Mouse (Mus musculus) limb, embryonic 11.5 days (tissue): ENCODE measurements around the gene Pank3. TPM values are rescaled to one million over a fixed set of nuclear protein-coding genes. Genes with fewer than 3 reads are reported as not detected.
"Not testable (repeated sequence)": the region's sequence is repeated elsewhere in the genome, so short reads cannot be mapped to it uniquely, and the experiment has no call there.

Experiments used
- ATAC-seq: fragments of 200-750 bp; cut with Nextera tagmentation; 2 replicates; pipeline ENCODE4 v1.8.0; 2017; ENCODE audit warnings: low read depth; ENCODE audit not compliant: insufficient number of reproducible peaks, low FRiP score, low TSS enrichment
- DNase-seq: peaks from one replicate; pipeline ENCODE4 v3.0.0-alpha.2; 2015; ENCODE audit warnings: low spot score
- H3K27ac ChIP-seq: fragments of 300-500 bp; sonication (generic); replicated peaks from 2 replicates; pipeline ENCODE4 v1.5.1; 2014; ENCODE audit warnings: low read depth, mild to moderate bottlenecking, low read length
- H3K27me3 ChIP-seq: fragments of 300-500 bp; sonication (generic); 2 replicates; pipeline ENCODE4 v1.6.1; 2014; ENCODE audit warnings: mild to moderate bottlenecking, low read length, mixed read lengths; ENCODE audit not compliant: control insufficient read depth, insufficient read depth
- H3K36me3 ChIP-seq: fragments of 300-500 bp; sonication (generic); 2 replicates; pipeline ENCODE4 v1.6.1; 2014; ENCODE audit warnings: mild to moderate bottlenecking, low read length, moderate library complexity, mixed read lengths; ENCODE audit not compliant: control insufficient read depth, insufficient read depth
- H3K4me1 ChIP-seq: fragments of 300-500 bp; sonication (generic); 2 replicates; pipeline ENCODE4 v1.6.1; 2014; ENCODE audit warnings: low read length, mixed read lengths; ENCODE audit not compliant: control insufficient read depth, insufficient read depth
- H3K4me2 ChIP-seq: fragments of 300-500 bp; sonication (generic); 2 replicates; pipeline ENCODE4 v1.6.1; 2014; ENCODE audit warnings: low read depth, mild to moderate bottlenecking, moderate library complexity; ENCODE audit not compliant: severe bottlenecking
- H3K4me3 ChIP-seq: fragments of 300-500 bp; sonication (generic); 2 replicates; pipeline ENCODE4 v1.5.1; 2014; ENCODE audit warnings: low read depth, low read length
- H3K9ac ChIP-seq: fragments of 300-500 bp; sonication (generic); 2 replicates; pipeline ENCODE4 v1.6.1; 2014; ENCODE audit warnings: mild to moderate bottlenecking, low read length
- H3K9me3 ChIP-seq: fragments of 300-500 bp; sonication (generic); 2 replicates; pipeline ENCODE4 v1.6.1; 2016; ENCODE audit warnings: low read length; ENCODE audit not compliant: control insufficient read depth
- WGBS: fragments of 180-500 bp; shearing (Covaris S2); extraction: QIAGEN DNeasy Blood & Tissue Kit; methylation state at CpG from one replicate; pipeline ENCODE4 v1.1.7; 2014; 5-methylcytosine and 5-hydroxymethylcytosine counted together
- microRNA counts: library from miRNA; unstranded; fragments of <30 nt; microRNA quantifications from one replicate; lab custom pipeline; 2016
- microRNA-seq: library from miRNA; unstranded; fragments of <30 nt; microRNA quantifications from one replicate; pipeline ENCODE4, GENCODE M21; 2016
- polyA plus RNA-seq: library from polyadenylated mRNA; unstranded; fragments of >200 nt; fragmentation: Nextera tagmentation; extraction: Ambion mirVana; gene quantifications from 2 replicates; pipeline ENCODE4 v1.2.1, GENCODE M21; 2014

The Pank3 gene
- polyA plus RNA-seq, 1 experiment from 2014 or later = 18.8 TPM

DNA sequence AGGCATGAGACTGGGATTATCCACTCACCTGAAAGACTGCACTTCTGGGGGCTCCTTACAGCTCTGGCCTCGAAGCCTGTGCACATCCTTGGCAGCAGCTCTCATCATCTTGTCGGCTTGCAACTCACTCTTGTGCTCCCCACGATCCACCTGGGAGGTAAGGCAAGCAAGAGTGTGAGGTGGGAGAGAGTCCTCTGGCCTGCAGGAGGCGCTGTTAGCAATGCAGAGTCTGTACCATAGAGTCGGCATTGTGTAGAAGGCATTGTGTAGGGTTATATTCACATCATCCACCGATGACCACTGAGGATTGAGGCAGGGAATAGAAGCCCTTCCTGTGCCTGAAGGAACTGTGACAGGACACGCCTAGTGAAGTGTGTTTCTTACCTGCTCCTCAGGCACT, 71.0 kb downstream of the Pank3 start:
- WGBS = 85% methylated on average over 7 of the region's 7 CpGs
- no peaks in the 10 kb centered on the region for H3K27me3 ChIP-seq
- DNase-seq = peak; percentile 38
- no peaks in the 10 kb centered on the region for H3K36me3 ChIP-seq
- no peak for ATAC-seq
- no peaks in the 10 kb centered on the region for H3K9me3 ChIP-seq
- H3K27ac ChIP-seq = no peak overlapping the region
- H3K4me1 ChIP-seq = no peaks in the 10 kb centered on the region
- no peak overlapping the region for H3K9ac ChIP-seq
- no peak overlapping the region for H3K4me3 ChIP-seq
- no peak overlapping the region for H3K4me2 ChIP-seq

DNA sequence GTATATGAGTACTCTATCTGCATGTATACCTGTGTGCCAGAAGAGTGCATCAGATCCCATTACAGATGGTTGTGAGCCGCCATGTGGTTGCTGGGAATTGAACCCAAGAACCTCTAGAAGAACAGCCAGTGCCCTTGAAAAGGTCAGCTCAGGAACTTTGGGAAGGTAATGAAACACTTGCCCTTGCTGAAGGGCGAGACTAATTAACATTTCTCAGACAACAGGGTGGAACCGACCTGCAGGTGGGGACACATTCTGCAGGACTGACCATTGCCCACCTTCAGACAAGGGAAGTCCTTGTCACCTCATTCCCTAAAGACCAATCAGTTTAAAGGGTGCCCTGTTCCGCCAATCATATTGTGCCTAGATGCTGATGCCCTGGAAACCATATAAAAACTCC, 71.5 kb downstream of the Pank3 start:
- not testable (repeated sequence) for H3K4me1 ChIP-seq, H3K4me3 ChIP-seq, H3K4me2 ChIP-seq, H3K9me3 ChIP-seq, H3K27ac ChIP-seq, DNase-seq, H3K36me3 ChIP-seq, H3K27me3 ChIP-seq, H3K9ac ChIP-seq, ATAC-seq
- 87% methylated on average over 4 of the region's 4 CpGs for WGBS

MicroRNAs within 50 kb of the gene (microRNA counts, 519-probe panel; counts per million panel counts)
- 5,451 counts per million, percentile 89 among the panel's probes with 10 or more counts for microRNA mmu-miR-103 (lab: Ali Mortazavi, UCI)

Small RNA genes within 50 kb of the gene (microRNA-seq; reads per million reads assigned to microRNA genes)
- gene Mir103-1 = 7.9 reads per million, percentile 18 among the genes with 10 or more reads in this experiment

Other genes with a start within 250 kb of the Pank3 start
- gene Fbll1, start 29.4 kb downstream of the Pank3 start, polyA plus RNA-seq = not detected in 2 replicates
- 111 and 121 TPM in 2 replicates for gene Rars, start 65.0 kb downstream of the Pank3 start, polyA plus RNA-seq
- 2.1 and 2.6 TPM in 2 replicates for gene Wwc1, start 211.0 kb downstream of the Pank3 start, polyA plus RNA-seq